Mouse (Mus musculus) left cerebral cortex, adult 2 months (tissue): ENCODE data around the gene Gm29427. TPM values are rescaled to one million over a fixed set of nuclear protein-coding genes. Genes with fewer than 3 reads are reported as not detected.

Experiments used
- DNase-seq, 2 experiments: peaks; one replicate each; pipeline ENCODE4 v3.0.0; 2021 to 2022; ENCODE audit warnings: low spot score in 2 of 2, mixed read lengths in 1 of 2; ENCODE audit errors: extremely low spot score in 1 of 2
- H3K27ac ChIP-seq: fragments of 200-600 bp; 2 replicates; pipeline ENCODE4 v1.8.1; 2022
- H3K4me3 ChIP-seq: fragments of 200-600 bp; 2 replicates; pipeline ENCODE4 v1.8.1; 2022
- CTCF ChIP-seq: fragments of 200-600 bp; IDR thresholded peaks from 2 replicates; pipeline ENCODE4 v1.8.1; 2022; ENCODE audit warnings: antibody characterized with exemption, mild to moderate bottlenecking, moderate library complexity
- intact Hi-C: fragments of 180-260 bp; cut with DNase I; formaldehyde crosslinking; loops from one replicate; pipeline ENCODE4 v1.15.1; 2025
- total RNA-seq, 2 experiments: library from RNA; stranded (reverse); gene quantifications; 2 replicates each; pipeline ENCODE4 v1.2.3; 2021

Gene Gm29427
- total RNA-seq, 2 experiments from 2014 or later: not detected

GRCm38 (mm10) chr1:130740781-130741720 lies 25.5 kb upstream of the Gm29427 start:
- no peak overlapping the region for H3K4me3 ChIP-seq
- TF ChIP-seq CTCF: no peak
- DNase-seq: peak; percentile 25 to 43
- H3K27ac ChIP-seq: 0 out of 2 replicates have a peak overlapping the region, but pooled peaks have one; percentile 6
- intact Hi-C loops: no loop called here

DNA sequence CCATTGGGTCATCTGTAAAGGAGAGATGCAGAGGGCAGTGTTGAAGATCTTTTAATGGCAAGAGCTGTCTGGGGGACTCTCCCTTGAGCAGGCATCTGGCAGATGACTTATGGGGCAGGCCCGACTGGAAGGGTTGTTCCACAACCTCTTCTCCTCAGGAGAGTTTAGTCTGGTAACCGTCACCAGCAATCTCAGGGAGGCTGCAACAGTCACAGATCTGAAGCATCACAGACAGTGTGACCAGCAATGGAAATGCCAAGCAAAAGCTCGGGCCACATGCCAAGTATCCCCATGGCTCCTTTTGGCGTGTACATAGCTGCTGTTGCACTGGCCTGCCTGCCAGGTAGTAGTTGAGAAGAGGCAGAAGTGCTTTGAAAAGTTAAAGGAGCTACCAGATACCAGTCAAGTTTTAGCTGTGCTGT lies 24.6 kb upstream of the Gm29427 start:
- no peak for TF ChIP-seq CTCF
- Histone ChIP-seq H3K4me3 (no peak overlapping the region), H3K27ac (no peak overlapping the region)
- intact Hi-C loops: no loop called here
- no peak for DNase-seq

- intact Hi-C loops: no loop called here
- no peak overlapping the region for H3K27ac ChIP-seq
- no peak for TF ChIP-seq CTCF
- H3K4me3 ChIP-seq: no peak overlapping the region
- DNase-seq: no peak
Measured at GRCm38 (mm10) chr1:130739636-130740035, 24.0 kb upstream of the Gm29427 start.

DNA sequence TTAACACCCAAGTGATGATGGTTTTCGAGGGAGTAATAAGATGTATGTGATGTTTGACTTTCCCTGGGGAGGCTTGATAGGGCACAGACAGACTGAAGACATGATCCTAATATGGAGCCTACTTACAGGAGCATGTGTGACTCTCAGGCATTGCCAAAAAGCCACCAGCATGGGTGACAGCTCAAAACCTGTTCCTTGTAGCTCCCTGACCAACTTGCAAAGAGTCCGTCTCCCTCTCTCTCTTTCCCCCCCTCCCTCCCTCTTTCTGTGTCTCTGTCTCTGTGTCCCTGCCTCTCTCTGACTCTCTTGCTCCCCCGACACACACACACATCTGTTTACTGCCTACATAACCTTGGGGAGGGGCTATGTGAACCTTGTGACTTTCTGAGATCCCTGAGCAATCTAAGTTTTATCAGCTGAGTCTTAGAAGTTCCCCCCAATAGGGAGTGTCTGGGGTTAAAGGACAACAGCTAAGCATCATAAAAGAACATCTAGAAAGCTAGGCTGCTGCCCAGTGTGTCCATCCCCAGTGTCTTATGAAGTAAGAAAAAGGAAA lies 23.0 kb upstream of the Gm29427 start:
- no peak for DNase-seq
- no peak overlapping the region for H3K27ac ChIP-seq
- intact Hi-C loops: no loop called here
- H3K4me3 ChIP-seq: no peak overlapping the region
- TF ChIP-seq CTCF: no peak

- Histone ChIP-seq H3K27ac (no peak overlapping the region), H3K4me3 (no peak overlapping the region)
- DNase-seq: no peak
- TF ChIP-seq CTCF: no peak
- intact Hi-C loops: no loop called here
Measured at GRCm38 (mm10) chr1:130737916-130738315, 22.3 kb upstream of the Gm29427 start.

GRCm38 (mm10) chr1:130737411-130737881 lies 21.8 kb upstream of the Gm29427 start:
- DNase-seq: no peak
- H3K27ac ChIP-seq: no peak overlapping the region
- intact Hi-C loops: no loop called here
- H3K4me3 ChIP-seq: no peak overlapping the region
- no peak for TF ChIP-seq CTCF

GRCm38 (mm10) chr1:130734852-130735251 lies 19.3 kb upstream of the Gm29427 start:
- Histone ChIP-seq H3K4me3 (no peak overlapping the region), H3K27ac (no peak overlapping the region)
- TF ChIP-seq CTCF: no peak
- intact Hi-C loops: no loop called here
- no peak for DNase-seq

DNA sequence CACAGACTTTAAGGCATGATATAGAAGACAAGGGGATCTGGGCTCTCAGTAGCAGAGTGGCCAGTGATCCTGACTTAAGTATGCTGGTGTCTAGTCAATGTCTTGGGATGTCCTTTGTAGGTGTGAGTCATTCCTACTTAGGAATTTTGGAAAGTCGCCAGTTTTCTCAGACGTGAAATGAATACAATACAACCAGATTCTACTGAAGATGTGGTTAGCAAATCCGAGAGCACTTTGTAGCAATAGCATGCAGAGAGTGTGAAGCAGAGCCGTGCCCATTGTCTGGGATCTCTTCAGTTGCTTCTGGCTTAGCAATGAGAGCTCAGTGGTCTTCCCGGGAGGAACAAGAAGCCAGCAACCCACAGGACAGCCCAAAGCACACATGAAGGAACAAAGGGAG lies 18.9 kb upstream of the Gm29427 start:
- intact Hi-C loops: no loop called here
- TF ChIP-seq CTCF: no peak
- Histone ChIP-seq H3K27ac (no peak overlapping the region), H3K4me3 (no peak overlapping the region)
- DNase-seq: peak in 1 of 2 experiments; percentile 3

- peak; percentile 7 to 36 for DNase-seq
- H3K27ac ChIP-seq: no peak overlapping the region
- intact Hi-C loops: no loop called here
- H3K4me3 ChIP-seq: no peak overlapping the region
- TF ChIP-seq CTCF: no peak
Measured at GRCm38 (mm10) chr1:130733671-130734070, 18.1 kb upstream of the Gm29427 start.

GRCm38 (mm10) chr1:130732706-130733658 lies 17.4 kb upstream of the Gm29427 start:
- TF ChIP-seq CTCF: no peak
- Histone ChIP-seq H3K27ac (no peak overlapping the region), H3K4me3 (no peak overlapping the region)
- peak in 1 of 2 experiments; percentile 5 for DNase-seq
- intact Hi-C loops: no loop called here

DNA sequence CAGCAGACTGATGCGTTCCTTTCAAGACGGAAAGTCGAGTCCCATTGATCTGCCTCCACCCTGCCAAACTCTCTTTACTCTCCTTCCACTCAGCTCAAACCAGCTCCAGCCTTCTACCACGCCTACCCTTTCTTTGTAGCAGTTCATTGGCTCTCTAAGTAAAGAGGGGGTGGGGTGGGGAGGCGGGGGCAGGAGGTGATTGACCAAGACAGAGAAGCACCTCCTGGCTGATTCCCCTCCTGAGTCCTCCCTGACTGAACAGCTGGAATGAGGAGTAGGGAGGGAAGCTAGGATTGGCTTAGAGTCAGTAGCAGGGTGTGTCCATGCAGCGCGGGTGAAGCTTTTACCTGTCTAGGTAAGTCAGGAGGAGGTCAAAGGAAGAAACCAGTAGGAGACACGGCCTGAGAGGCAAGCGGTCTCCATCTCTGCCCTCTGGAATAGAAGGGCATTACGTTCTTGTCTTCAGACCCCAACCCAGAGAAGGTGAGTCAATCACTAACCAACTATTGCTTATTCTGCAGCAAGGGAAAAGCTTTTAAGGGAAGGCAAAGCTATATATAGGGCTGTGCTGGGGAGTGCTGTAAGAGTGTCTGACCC lies 16.2 kb upstream of the Gm29427 start, which contains the start of gene AA986860:
Gene AA986860, plus strand, starts transcription at position 236 of the 597 bp plus-strand sequence.
- intact Hi-C loops: no loop called here
- TF ChIP-seq CTCF: no peak
- Histone ChIP-seq H3K4me3 (no peak within 1 kb of the TSS), H3K27ac (no peak within 1 kb of the TSS)
- peak in 1 of 2 experiments; percentile 3 for DNase-seq
